Mouse (Mus musculus): ENCODE results near the gene Vmn2r95.
"Not testable (repeated sequence)": the region's sequence is repeated elsewhere in the genome, so short reads cannot be mapped to it uniquely, and the experiment has no call there.

The Vmn2r95 gene

DNA sequence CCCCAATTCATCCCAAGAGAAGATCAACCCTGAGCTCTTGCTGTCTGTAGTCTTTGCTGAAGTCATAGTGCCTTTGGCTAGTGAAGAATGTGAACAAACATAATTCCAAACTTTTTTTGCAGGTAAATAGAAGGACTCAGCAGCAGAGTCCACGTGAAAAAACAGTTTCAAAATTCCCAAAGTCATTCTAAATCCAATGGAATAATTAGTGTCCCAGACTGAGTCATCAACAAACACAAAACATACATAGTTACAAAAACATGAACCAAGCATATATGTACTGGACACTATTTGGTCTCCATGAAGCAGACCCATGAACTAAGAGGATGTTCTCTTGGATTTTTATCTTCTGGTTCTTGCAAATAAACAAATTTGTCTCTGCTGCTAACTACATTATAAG, at the start of gene Vmn2r95:
TSS of gene Vmn2r95 (plus strand) at position 301 of the 400 bp plus-strand sequence.
- no peak for DNase-seq (ENCODE audit: low read depth)

DNA sequence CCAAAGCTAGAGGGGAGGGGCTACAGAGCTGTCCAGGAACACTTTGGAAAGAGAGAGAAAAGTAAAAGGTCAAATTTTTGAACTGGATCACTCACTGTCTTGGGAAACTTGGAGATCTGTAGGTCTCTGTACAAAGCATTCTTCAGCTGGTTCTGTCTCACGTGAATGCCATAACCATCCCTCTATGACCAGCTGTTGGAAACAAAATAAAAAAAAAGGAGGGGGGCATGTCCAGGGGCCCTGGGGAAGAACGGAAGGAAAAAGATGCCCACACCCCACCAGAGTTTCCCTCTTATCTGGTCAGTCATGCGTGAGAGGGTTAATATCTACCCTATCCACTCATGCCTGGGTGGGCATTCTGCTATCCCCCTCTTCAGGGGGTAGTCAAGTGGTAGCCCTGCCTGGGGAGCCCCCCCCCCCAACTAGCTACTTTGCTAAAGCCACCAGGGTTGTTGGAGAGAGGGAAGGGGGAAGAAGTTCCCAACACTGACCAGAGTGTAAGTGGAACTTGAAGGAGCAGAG, 31.8 kb downstream of the Vmn2r95 start:
- DNase-seq (ENCODE audit: low read depth): no peak

DNA sequence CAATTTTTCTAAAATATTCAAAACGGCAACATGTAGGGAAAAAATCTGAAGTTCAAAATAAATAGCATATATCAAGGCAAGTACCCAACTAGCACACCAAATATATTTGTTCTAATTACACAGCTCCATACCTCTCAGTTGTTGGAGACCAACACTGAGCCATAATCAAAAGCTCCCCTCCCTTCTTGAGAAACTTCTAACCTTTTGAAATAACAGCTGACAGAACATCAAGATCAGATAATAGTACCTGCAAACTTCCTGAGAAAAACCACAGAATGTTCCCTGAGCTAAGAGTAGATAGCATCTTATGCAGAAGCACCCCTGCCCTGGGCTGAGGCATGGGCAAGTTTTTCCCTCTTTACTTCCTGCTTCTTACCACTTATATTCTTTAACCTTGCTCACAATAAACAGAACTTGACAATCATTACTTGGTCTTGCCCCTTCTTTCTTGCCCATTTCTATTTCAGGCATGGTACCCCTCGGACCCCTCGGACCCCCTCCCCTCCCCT, 34.3 kb downstream of the Vmn2r95 start:
- not testable (repeated sequence) for DNase-seq (ENCODE audit: low read depth)

DNA sequence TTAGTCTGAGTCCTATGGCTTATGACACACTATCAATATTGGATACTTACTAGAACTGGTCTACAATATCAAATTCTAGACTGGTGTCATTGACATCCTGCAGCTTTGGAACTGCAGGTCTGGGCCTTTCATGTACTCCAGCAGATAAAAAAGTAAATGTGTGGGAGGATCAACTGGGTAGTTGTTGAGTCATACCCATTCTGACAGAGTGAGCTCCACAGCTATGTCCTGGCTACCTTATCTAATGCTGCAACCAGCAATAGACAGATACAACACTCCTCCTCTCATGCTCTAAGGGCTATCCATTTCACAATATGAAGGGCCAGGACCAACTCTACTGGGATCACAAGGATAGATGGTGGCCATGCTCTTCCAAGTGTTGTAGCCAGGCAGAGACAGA, 38.8 kb downstream of the Vmn2r95 start:
- DNase-seq (ENCODE audit: low read depth): no peak

GRCm38 (mm10) chr17:18479885-18480284, 56.0 kb downstream of the Vmn2r95 start:
- DNase-seq (ENCODE audit: low read depth): no peak

Measured in NIH3T3 (cell line).